Mouse (Mus musculus) heart, embryonic 16.5 days (tissue): ENCODE measurements around the gene Eif6. TPM values are rescaled to one million over a fixed set of nuclear protein-coding genes. Genes with fewer than 3 reads are reported as not detected.
"Not testable (repeated sequence)": the region's sequence is repeated elsewhere in the genome, so short reads cannot be mapped to it uniquely, and the experiment has no call there.

Experiments
- ATAC-seq: fragments of 200-750 bp; cut with Nextera tagmentation; replicated peaks from 2 replicates; pipeline ENCODE4 v1.8.0; 2017; ENCODE audit warnings: moderate number of reproducible peaks; ENCODE audit not compliant: insufficient read depth, low FRiP score; ENCODE audit errors: extremely low read depth
- H3K27ac ChIP-seq: fragments of 300-500 bp; sonication (generic); 2 replicates; pipeline ENCODE4 v1.5.1; 2014; ENCODE audit warnings: mild to moderate bottlenecking, low read length, control low read depth, moderate library complexity
- H3K27me3 ChIP-seq: fragments of 300-500 bp; sonication (generic); 2 replicates; pipeline ENCODE4 v1.6.1; 2014; ENCODE audit warnings: low read length, mixed read lengths; ENCODE audit not compliant: control insufficient read depth, insufficient read depth
- H3K36me3 ChIP-seq: fragments of 300-500 bp; sonication (generic); 2 replicates; pipeline ENCODE4 v1.6.1; 2014; ENCODE audit not compliant: control insufficient read depth, insufficient read depth
- H3K4me1 ChIP-seq: fragments of 300-500 bp; sonication (generic); 2 replicates; pipeline ENCODE4 v1.6.1; 2014; ENCODE audit warnings: low read length, mixed read lengths; ENCODE audit not compliant: control insufficient read depth, insufficient read depth
- H3K4me2 ChIP-seq: fragments of 300-500 bp; sonication (generic); 2 replicates; pipeline ENCODE4 v1.6.1; 2014; ENCODE audit warnings: low read depth, mild to moderate bottlenecking, control low read depth, low read length
- H3K4me3 ChIP-seq: fragments of 300-500 bp; sonication (generic); 2 replicates; pipeline ENCODE4 v1.5.1; 2014; ENCODE audit warnings: mild to moderate bottlenecking, control low read depth, low read length
- H3K9ac ChIP-seq: fragments of 300-500 bp; sonication (generic); 2 replicates; pipeline ENCODE4 v1.6.1; 2014; ENCODE audit warnings: low read length, control low read depth
- H3K9me3 ChIP-seq: fragments of 300-500 bp; sonication (generic); replicated peaks from 2 replicates; pipeline ENCODE4 v1.6.1; 2016; ENCODE audit warnings: low read length; ENCODE audit not compliant: control insufficient read depth
- WGBS: fragments of 180-500 bp; shearing (Covaris S2); extraction: QIAGEN DNeasy Blood & Tissue Kit; methylation state at CpG from one replicate; pipeline ENCODE4 v1.1.7; 2014; 5-methylcytosine and 5-hydroxymethylcytosine counted together
- polyA plus RNA-seq: library from polyadenylated mRNA; unstranded; fragments of >200 nt; fragmentation: Nextera tagmentation; extraction: Ambion mirVana; gene quantifications from 2 replicates; pipeline ENCODE4 v1.2.1, GENCODE M21; 2015

The Eif6 gene
- polyA plus RNA-seq, 1 experiment from 2014 or later = 125 TPM

DNA sequence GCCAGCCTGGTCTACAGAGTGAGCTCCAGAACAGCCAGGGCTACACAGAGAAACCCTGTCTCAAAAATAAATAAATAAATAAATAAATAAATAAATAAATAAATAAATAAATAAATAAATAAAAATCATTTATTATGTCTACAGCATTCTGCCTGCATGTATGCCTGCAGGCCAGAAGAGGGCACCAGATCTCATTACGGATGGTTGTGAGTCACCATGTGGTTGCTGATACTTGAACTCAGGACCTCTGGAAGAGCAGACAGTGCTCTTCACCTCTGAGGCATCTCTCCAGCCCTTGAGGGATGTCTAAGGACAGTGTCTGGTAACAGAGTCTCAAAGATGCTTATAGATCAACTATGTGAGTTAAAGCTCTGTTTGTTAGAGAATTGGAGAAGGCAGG is 5.4 kb upstream of the Eif6 start:
- H3K27me3 ChIP-seq, ATAC-seq, H3K27ac ChIP-seq, H3K4me1 ChIP-seq, H3K36me3 ChIP-seq, H3K9ac ChIP-seq, H3K4me3 ChIP-seq, H3K4me2 ChIP-seq, H3K9me3 ChIP-seq: not testable (repeated sequence)
- 55% methylated on average over 1 of the region's 1 CpGs for WGBS

GRCm38 (mm10) chr2:155831302-155831701 is 4.6 kb upstream of the Eif6 start:
- H3K4me2 ChIP-seq = no peak overlapping the region
- no peaks in the 10 kb centered on the region; the same call in 1 of the 2 replicates for H3K27me3 ChIP-seq
- H3K36me3 ChIP-seq = no peaks in the 10 kb centered on the region
- no peak for ATAC-seq
- no peak overlapping the region for H3K4me3 ChIP-seq
- no peaks in the 10 kb centered on the region for H3K9me3 ChIP-seq
- H3K4me1 ChIP-seq = peaks cover 6% of the 10 kb centered on the region
- H3K9ac ChIP-seq = no peak overlapping the region
- WGBS = 44% methylated on average over 9 of the region's 9 CpGs
- H3K27ac ChIP-seq = no peak overlapping the region

DNA sequence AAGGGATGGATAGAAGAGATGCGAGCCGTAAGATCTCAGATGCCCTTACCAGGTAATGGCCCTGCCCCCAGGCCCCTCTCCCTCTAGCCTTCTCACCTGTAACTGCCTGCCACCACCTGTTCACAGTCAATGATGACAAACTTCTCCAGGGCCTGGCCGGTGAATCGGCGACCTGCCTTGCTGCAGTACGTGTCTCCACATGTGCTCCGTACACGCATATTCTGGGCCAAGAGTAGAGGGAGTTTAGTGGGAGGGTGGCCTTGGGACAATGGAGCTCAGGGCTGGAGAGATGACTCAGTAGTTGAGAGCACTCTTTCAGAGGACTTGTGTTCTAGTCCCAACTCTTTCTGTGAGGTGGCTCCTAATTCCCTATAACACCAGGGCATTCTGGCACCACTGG is 4.1 kb upstream of the Eif6 start:
- Histone ChIP-seq H3K4me3 (no peak overlapping the region), H3K4me2 (no peak overlapping the region), H3K9ac (no peak overlapping the region), H3K27ac (no peak overlapping the region), H3K9me3 (no peaks in the 10 kb centered on the region), H3K27me3 (no peaks in the 10 kb centered on the region; the same call in 1 of the 2 replicates), H3K36me3 (no peaks in the 10 kb centered on the region), H3K4me1 (peaks cover 7% of the 10 kb centered on the region)
- WGBS = 82% methylated on average over 8 of the region's 8 CpGs
- ATAC-seq = no peak

- H3K4me1 ChIP-seq = peaks cover 16% of the 10 kb centered on the region
- peak; percentile 17 for ATAC-seq
- H3K27ac ChIP-seq = peak overlapping the region; percentile 87
- H3K4me3 ChIP-seq = peak overlapping the region; percentile 98
- H3K27me3 ChIP-seq = no peaks in the 10 kb centered on the region
- peak overlapping the region; percentile 95 for H3K4me2 ChIP-seq
- 1% methylated on average over 52 of the region's 52 CpGs for WGBS
- no peaks in the 10 kb centered on the region for H3K9me3 ChIP-seq
- peaks cover 25% of the 10 kb centered on the region for H3K36me3 ChIP-seq
- peak overlapping the region; percentile 83 for H3K9ac ChIP-seq
Observed at GRCm38 (mm10) chr2:155825904-155826629, 658 bp downstream of the Eif6 start.

DNA sequence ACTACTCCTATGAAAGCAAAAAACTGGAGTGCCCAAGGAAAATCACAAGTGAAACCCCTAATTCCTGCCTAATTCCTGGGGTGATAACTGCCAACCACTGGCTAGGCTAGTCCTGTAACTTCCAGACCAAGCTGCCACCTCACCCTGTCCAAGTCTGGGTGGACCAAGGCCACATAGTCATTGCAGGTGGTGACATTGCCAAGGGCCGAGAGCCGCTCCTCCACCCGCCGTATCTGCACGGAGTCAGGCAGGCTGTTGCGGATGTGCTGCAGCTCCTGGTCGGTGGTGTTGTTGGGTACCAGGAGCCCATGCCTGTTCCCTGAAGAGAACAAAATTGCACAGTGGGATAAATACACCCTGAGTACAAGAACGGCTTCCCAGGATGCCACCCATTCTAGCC is 3.0 kb downstream of the Eif6 start:
- H3K4me1 ChIP-seq = peaks cover 23% of the 10 kb centered on the region
- no peaks in the 10 kb centered on the region for H3K27me3 ChIP-seq
- no peak overlapping the region for H3K27ac ChIP-seq
- WGBS = 89% methylated on average over 8 of the region's 8 CpGs
- H3K4me2 ChIP-seq = no peak overlapping the region
- peaks cover 36% of the 10 kb centered on the region for H3K36me3 ChIP-seq
- ATAC-seq = no peak
- H3K9ac ChIP-seq = no peak overlapping the region
- H3K4me3 ChIP-seq = no peak overlapping the region
- H3K9me3 ChIP-seq = no peaks in the 10 kb centered on the region

GRCm38 (mm10) chr2:155820779-155821178 is 5.9 kb downstream of the Eif6 start:
- peaks cover 18% of the 10 kb centered on the region for H3K4me1 ChIP-seq
- 87% methylated on average over 5 of the region's 5 CpGs for WGBS
- H3K9ac ChIP-seq = no peak overlapping the region
- H3K27me3 ChIP-seq = no peaks in the 10 kb centered on the region
- no peak overlapping the region for H3K4me3 ChIP-seq
- no peak overlapping the region for H3K27ac ChIP-seq
- ATAC-seq = no peak
- H3K36me3 ChIP-seq = peaks cover 36% of the 10 kb centered on the region
- H3K4me2 ChIP-seq = no peak overlapping the region
- no peaks in the 10 kb centered on the region for H3K9me3 ChIP-seq

- 61% methylated on average over 6 of the region's 6 CpGs for WGBS
- H3K4me2 ChIP-seq = peak overlapping the region; percentile 72
- ATAC-seq = 0 out of 2 replicates have a peak, but pooled peaks have one; percentile 1
Observed at GRCm38 (mm10) chr2:155819449-155820251, 7.1 kb downstream of the Eif6 start.

GRCm38 (mm10) chr2:155819392-155819448 is 7.5 kb downstream of the Eif6 start, which contains the start of gene BC029722:
BC029722 (minus strand) TSS chr2:155819426.
- no peaks in the 10 kb centered on the region for H3K27me3 ChIP-seq
- no peak for ATAC-seq
- H3K4me3 ChIP-seq = peak within 1 kb of the TSS; percentile 87
- H3K4me2 ChIP-seq = peak within 1 kb of the TSS; percentile 72
- H3K27ac ChIP-seq = peak within 1 kb of the TSS; percentile 83
- H3K36me3 ChIP-seq = peaks cover 36% of the 10 kb centered on the region
- H3K9ac ChIP-seq = peak within 1 kb of the TSS; percentile 94
- H3K4me1 ChIP-seq = peaks cover 11% of the 10 kb centered on the region
- H3K9me3 ChIP-seq = no peaks in the 10 kb centered on the region

More at GRCm38 (mm10) chr2:155819449-155820251, 7.1 kb downstream of the Eif6 start:
- Histone ChIP-seq H3K36me3 (peaks cover 36% of the 10 kb centered on the region), H3K9me3 (no peaks in the 10 kb centered on the region), H3K27ac (peak overlapping the region; percentile 83), H3K27me3 (no peaks in the 10 kb centered on the region), H3K4me3 (peak overlapping the region; percentile 87), H3K4me1 (peaks cover 11% of the 10 kb centered on the region), H3K9ac (peak overlapping the region; percentile 94)

GRCm38 (mm10) chr2:155818596-155819391 is 7.9 kb downstream of the Eif6 start:
- peak; percentile 97 for ATAC-seq
- peaks cover 35% of the 10 kb centered on the region for H3K36me3 ChIP-seq
- peak overlapping the region; percentile 94 for H3K9ac ChIP-seq
- no peaks in the 10 kb centered on the region for H3K27me3 ChIP-seq
- under 1% methylated on average over 37 of the region's 37 CpGs for WGBS
- no peaks in the 10 kb centered on the region for H3K9me3 ChIP-seq
- peaks cover 11% of the 10 kb centered on the region for H3K4me1 ChIP-seq
- H3K4me3 ChIP-seq = peak overlapping the region; percentile 87
- peak overlapping the region; percentile 83 for H3K27ac ChIP-seq
- peak overlapping the region; percentile 72 for H3K4me2 ChIP-seq
